Comparison of ENCODE assay signal across 8 mouse cellular contexts in genomic region chr2:132029646-132030417, GRCm38 (mm10). TPM values are rescaled to one million over a fixed set of nuclear protein-coding genes. Genes with fewer than 3 reads are reported as not detected.
DNase-seq lines count a peak whose midpoint lies in the region; ATAC-seq and TF ChIP-seq lines count a peak whose summit lies in the region.

TSS of gene Rassf2 (minus strand) at chr2:132030258.

- no peaks in the 10 kb centered on the region for H3K9me3 ChIP-seq in G1E (replicated peaks)
- H3K9me3 ChIP-seq in forebrain, postnatal 0 days (ENCODE audit: low read length): no peaks in the 10 kb centered on the region
- no peaks in the 10 kb centered on the region for H3K9me3 ChIP-seq in lung, embryonic 15.5 days

- DNase-seq in G1E (ENCODE audit: low spot score): peak; percentile 9
- peak; percentile 56 for DNase-seq in cerebellum, adult 11-12 months
- DNase-seq in forebrain, postnatal 0 days: peak; percentile 88
- peak; percentile 77 to 79 for DNase-seq in heart, postnatal 36 days
- DNase-seq in layer of hippocampus, adult 8-10 months (ENCODE audit: low spot score in 2 of 2): peak; percentile 78 to 86
- peak; percentile 89 for DNase-seq in ovary, adult 18-20 months (ENCODE audit: low spot score)
- peak; percentile 78 for DNase-seq in thymus, postnatal 0 days (ENCODE audit: low spot score)

- WGBS in forebrain, postnatal 0 days: 3% methylated on average over 46 of the region's 48 CpGs
- 0% methylated on average over 47 of the region's 48 CpGs for WGBS in lung, embryonic 15.5 days

- H3K4me1 ChIP-seq in G1E (ENCODE audit: insufficient read depth, low read depth, low read length): peaks cover 8% of the 10 kb centered on the region; the same call in 1 of the 2 replicates
- peaks cover 12% of the 10 kb centered on the region for H3K4me1 ChIP-seq in forebrain, postnatal 0 days (ENCODE audit: insufficient read depth)
- H3K4me1 ChIP-seq in lung, embryonic 15.5 days: peaks cover 30% of the 10 kb centered on the region

- intact Hi-C loops in heart, postnatal 36 days (cut with DNase I): no loop called here

- no peak for TF ChIP-seq CTCF in G1E (IDR thresholded peaks at IDR 0.05; ENCODE audit: low read depth, low read length)
- peak; percentile 38 for TF ChIP-seq CTCF in forebrain, postnatal 0 days (IDR thresholded peaks at IDR 0.05; ENCODE audit: low read depth)

- ATAC-seq in G1E (ENCODE audit: extremely low read depth, insufficient number of reproducible peaks, low FRiP score, poor library complexity, severe bottlenecking): no peak
- peak; percentile 88 for ATAC-seq in forebrain, postnatal 0 days
- ATAC-seq in lung, embryonic 15.5 days (ENCODE audit: borderline replicate concordance, extremely low read depth, low FRiP score, low TSS enrichment): peak; percentile 90

- peaks cover 39% of the 10 kb centered on the region for H3K27me3 ChIP-seq in G1E (ENCODE audit: insufficient read depth, low read length)
- no peaks in the 10 kb centered on the region for H3K27me3 ChIP-seq in forebrain, postnatal 0 days (ENCODE audit: insufficient read depth, low read length)
- peaks cover 26% of the 10 kb centered on the region for H3K27me3 ChIP-seq in lung, embryonic 15.5 days

- H3K4me3 ChIP-seq in G1E (ENCODE audit: low read depth, low read length): peak within 1 kb of the TSS; percentile 44; the same call in 1 of the 2 replicates
- peak within 1 kb of the TSS; percentile 60 for H3K4me3 ChIP-seq in forebrain, postnatal 0 days (ENCODE audit: low read depth, low read length)
- peak within 1 kb of the TSS; percentile 65 for H3K4me3 ChIP-seq in lung, embryonic 15.5 days

- H3K4me2 ChIP-seq in forebrain, postnatal 0 days (ENCODE audit: low read depth): peak within 1 kb of the TSS; percentile 86
- peak within 1 kb of the TSS; percentile 94 for H3K4me2 ChIP-seq in lung, embryonic 15.5 days

- peak within 1 kb of the TSS; percentile 85 for H3K27ac ChIP-seq in forebrain, postnatal 0 days (ENCODE audit: low read depth, low read length)
- peak within 1 kb of the TSS; percentile 72 for H3K27ac ChIP-seq in lung, embryonic 15.5 days

- H3K36me3 ChIP-seq in G1E (replicated peaks): no peaks in the 10 kb centered on the region
- no peaks in the 10 kb centered on the region for H3K36me3 ChIP-seq in forebrain, postnatal 0 days (ENCODE audit: insufficient read depth)
- H3K36me3 ChIP-seq in lung, embryonic 15.5 days: no peaks in the 10 kb centered on the region

- H3K9ac ChIP-seq in forebrain, postnatal 0 days: peak within 1 kb of the TSS; percentile 57
- H3K9ac ChIP-seq in lung, embryonic 15.5 days: peak within 1 kb of the TSS; percentile 56

RNA-seq across cellular contexts. Expression of gene Rassf2, which starts in this region (rescaled TPM):
- total RNA-seq in G1E (2014; fragmentation: Nextera tagmentation) (0.30 TPM in 1 of 2 replicates, not detected in the other), G1E (2017) (1.1 and 1.2 TPM in 2 replicates)
- polyA plus RNA-seq in G1E (2012): 0.03 and 0.11 TPM in 2 replicates
- total RNA-seq in forebrain, postnatal 0 days (2014; rRNA removed): 32.8 and 33.5 TPM in 2 replicates
- polyA plus RNA-seq in forebrain, postnatal 0 days (2015; fragmentation: Nextera tagmentation; extraction: Ambion mirVana): 15.3 and 19.4 TPM in 2 replicates
- total RNA-seq in heart, postnatal 36 days (2021): 1 to 10 TPM; 8.5 to 9.5 TPM
- 10 to 100 TPM; 50.1 to 62.3 (median 53.7) TPM for total RNA-seq in layer of hippocampus, adult 8-10 months (2022)
- polyA plus RNA-seq in lung, embryonic 15.5 days (2015; fragmentation: Nextera tagmentation; extraction: Ambion mirVana): 11.9 and 13.5 TPM in 2 replicates
- 25.1 and 27.6 TPM in 2 replicates for polyA plus RNA-seq in thymus, postnatal 0 days (2015; fragmentation: Nextera tagmentation; extraction: Ambion mirVana)

Comparison
In these comparisons a context has a peak if more than half of its experiments do, and no peak if none do; other contexts are left out.
1. RNA of gene Rassf2 (total RNA-seq): 50.1 to 62.3 TPM in layer of hippocampus, adult 8-10 months, 32.8 to 33.5 TPM in forebrain, postnatal 0 days and 8.5 to 9.5 TPM in heart, postnatal 36 days; 0.30 to 1.2 TPM in G1E; every median in the first group is over 4 times any median in the second.
2. RNA of gene Rassf2 (polyA plus RNA-seq): 25.1 to 27.6 TPM in thymus, postnatal 0 days, 15.3 to 19.4 TPM in forebrain, postnatal 0 days and 11.9 to 13.5 TPM in lung, embryonic 15.5 days; 0.03 to 0.11 TPM in G1E; every median in the first group is over 10 times any median in the second.
3. DNase-seq: peak in every context shown above with its lines; median percentile 89 in ovary, adult 18-20 months; 88 in forebrain, postnatal 0 days; 82 in layer of hippocampus, adult 8-10 months; 78 in heart, postnatal 36 days; 78 in thymus, postnatal 0 days; 56 in cerebellum, adult 11-12 months; 9 in G1E.
4. Peak in every context shown above with its lines, with median percentiles within 50 percentile points of each other: H3K4me3 ChIP-seq.